Mouse (Mus musculus) heart, postnatal 0 days (tissue): ENCODE measurements at regions not wholly inside any gene's neighbourhood (a gene's known extent, or its start where the extent isn't known, plus 50 kb on each side); places are given as distances from the start of the nearest gene placed in this dataset.

ENCODE experiments used
- ATAC-seq: fragments of 200-750 bp; cut with Nextera tagmentation; 2 replicates; pipeline ENCODE4 v1.8.0; 2017; ENCODE audit warnings: low read depth, moderate number of reproducible peaks, moderate library complexity; ENCODE audit not compliant: insufficient read depth
- DNase-seq: peaks from one replicate; pipeline ENCODE4 v3.0.0-alpha.2; 2016; ENCODE audit warnings: low spot score
- H3K27ac ChIP-seq: fragments of 300-500 bp; sonication (generic); 2 replicates; pipeline ENCODE4 v1.5.1; 2014; ENCODE audit warnings: low read depth, mild to moderate bottlenecking
- H3K27me3 ChIP-seq: fragments of 300-500 bp; sonication (generic); 2 replicates; pipeline ENCODE4 v1.6.1; 2014; ENCODE audit warnings: low read length, mixed read lengths; ENCODE audit not compliant: control insufficient read depth, insufficient read depth
- H3K36me3 ChIP-seq: fragments of 300-500 bp; sonication (generic); replicated peaks from 2 replicates; pipeline ENCODE4 v1.6.1; 2014; ENCODE audit warnings: low read length, mixed read lengths; ENCODE audit not compliant: control insufficient read depth, insufficient read depth
- H3K4me1 ChIP-seq: fragments of 300-500 bp; sonication (generic); 2 replicates; pipeline ENCODE4 v1.6.1; 2014; ENCODE audit warnings: antibody characterized with exemption; ENCODE audit not compliant: control insufficient read depth, insufficient read depth
- H3K4me2 ChIP-seq: fragments of 300-500 bp; sonication (generic); 2 replicates; pipeline ENCODE4 v1.6.1; 2014; ENCODE audit warnings: low read depth, mild to moderate bottlenecking, low read length, moderate library complexity
- H3K4me3 ChIP-seq: fragments of 300-500 bp; sonication (generic); 2 replicates; pipeline ENCODE4 v1.5.1; 2014; ENCODE audit warnings: low read depth, low read length
- H3K9ac ChIP-seq: fragments of 300-500 bp; sonication (generic); replicated peaks from 2 replicates; pipeline ENCODE4 v1.6.1; 2014; ENCODE audit warnings: low read depth, low read length, mixed read lengths
- H3K9me3 ChIP-seq: fragments of 300-500 bp; sonication (generic); replicated peaks from 2 replicates; pipeline ENCODE4 v1.6.1; 2016; ENCODE audit warnings: low read length; ENCODE audit not compliant: control insufficient read depth
- CTCF ChIP-seq: IDR thresholded peaks from 2 replicates; pipeline ENCODE4 v1.5.1; 2016; ENCODE audit warnings: antibody characterized with exemption, control low read depth, low read depth
- EP300 ChIP-seq: IDR thresholded peaks from 2 replicates; pipeline ENCODE4 v1.6.1; 2016; ENCODE audit warnings: antibody characterized with exemption, low read depth
- WGBS: fragments of 180-500 bp; shearing (Covaris S2); extraction: QIAGEN DNeasy Blood & Tissue Kit; methylation state at CpG from one replicate; pipeline ENCODE4 v1.1.7; 2014; 5-methylcytosine and 5-hydroxymethylcytosine counted together

- H3K9me3 ChIP-seq: no peaks in the 10 kb centered on the region
- TF ChIP-seq EP300 (no peak), CTCF (no peak)
- WGBS: 68% methylated on average over 5 of the region's 5 CpGs
Observed at GRCm38 (mm10) chr16:39453400-39454138, 530.6 kb upstream of the Lsamp start.

More at GRCm38 (mm10) chr16:39453400-39454138, 530.6 kb upstream of the Lsamp start:
- DNase-seq: no peak
- Histone ChIP-seq H3K27me3 (no peaks in the 10 kb centered on the region), H3K4me2 (no peak overlapping the region), H3K4me3 (no peak overlapping the region), H3K4me1 (no peaks in the 10 kb centered on the region), H3K27ac (no peak overlapping the region), H3K36me3 (no peaks in the 10 kb centered on the region), H3K9ac (no peak overlapping the region)
- ATAC-seq: no peak
